Mouse (Mus musculus) intestine, embryonic 14.5 days (tissue): ENCODE measurements around the gene Notch2. TPM values are rescaled to one million over a fixed set of nuclear protein-coding genes. Genes with fewer than 3 reads are reported as not detected.

Source experiments
- ATAC-seq: fragments of 200-750 bp; cut with Nextera tagmentation; replicated peaks from 2 replicates; pipeline ENCODE4 v1.8.0; 2017; ENCODE audit warnings: low read depth, moderate number of reproducible peaks, moderate TSS enrichment, moderate library complexity; ENCODE audit not compliant: low FRiP score, low TSS enrichment
- DNase-seq: peaks from one replicate; pipeline ENCODE4 v3.0.0-alpha.2; 2018; ENCODE audit warnings: low spot score
- H3K27ac ChIP-seq: fragments of 300-500 bp; sonication (generic); 2 replicates; pipeline ENCODE4 v1.5.1; 2014; ENCODE audit warnings: low read depth, mild to moderate bottlenecking, control low read depth
- H3K27me3 ChIP-seq: fragments of 300-500 bp; sonication (generic); replicated peaks from 2 replicates; pipeline ENCODE4 v1.6.1; 2014; ENCODE audit warnings: low read length, control low read depth; ENCODE audit not compliant: control insufficient read depth, insufficient read depth
- H3K36me3 ChIP-seq: fragments of 300-500 bp; sonication (generic); 2 replicates; pipeline ENCODE4 v1.6.1; 2014; ENCODE audit warnings: low read length, control low read depth; ENCODE audit not compliant: control insufficient read depth, insufficient read depth
- H3K4me1 ChIP-seq: fragments of 300-500 bp; sonication (generic); replicated peaks from 2 replicates; pipeline ENCODE4 v1.6.1; 2014; ENCODE audit warnings: low read length, control low read depth, mixed read lengths; ENCODE audit not compliant: control insufficient read depth, insufficient read depth
- H3K4me2 ChIP-seq: fragments of 300-500 bp; sonication (generic); 2 replicates; pipeline ENCODE4 v1.6.1; 2014; ENCODE audit warnings: low read length
- H3K4me3 ChIP-seq: fragments of 300-500 bp; sonication (generic); 2 replicates; pipeline ENCODE4 v1.5.1; 2014; ENCODE audit warnings: low read depth, low read length, control low read depth, mixed read lengths
- H3K9ac ChIP-seq: fragments of 300-500 bp; sonication (generic); 2 replicates; pipeline ENCODE4 v1.6.1; 2014; ENCODE audit warnings: mild to moderate bottlenecking, low read length
- H3K9me3 ChIP-seq: fragments of 300-500 bp; sonication (generic); 2 replicates; pipeline ENCODE4 v1.6.1; 2016; ENCODE audit warnings: low read length, control low read depth; ENCODE audit not compliant: control insufficient read depth
- WGBS: fragments of 180-500 bp; shearing (Covaris S2); extraction: QIAGEN DNeasy Blood & Tissue Kit; methylation state at CpG from one replicate; pipeline ENCODE4 v1.1.7; 2014; 5-methylcytosine and 5-hydroxymethylcytosine counted together
- polyA plus RNA-seq: library from polyadenylated mRNA; unstranded; fragments of >200 nt; fragmentation: Nextera tagmentation; extraction: Ambion mirVana; gene quantifications from 2 replicates; pipeline ENCODE4 v1.2.1, GENCODE M21; 2014

The Notch2 gene
- polyA plus RNA-seq, 1 experiment from 2014 or later = 30.0 TPM

DNA sequence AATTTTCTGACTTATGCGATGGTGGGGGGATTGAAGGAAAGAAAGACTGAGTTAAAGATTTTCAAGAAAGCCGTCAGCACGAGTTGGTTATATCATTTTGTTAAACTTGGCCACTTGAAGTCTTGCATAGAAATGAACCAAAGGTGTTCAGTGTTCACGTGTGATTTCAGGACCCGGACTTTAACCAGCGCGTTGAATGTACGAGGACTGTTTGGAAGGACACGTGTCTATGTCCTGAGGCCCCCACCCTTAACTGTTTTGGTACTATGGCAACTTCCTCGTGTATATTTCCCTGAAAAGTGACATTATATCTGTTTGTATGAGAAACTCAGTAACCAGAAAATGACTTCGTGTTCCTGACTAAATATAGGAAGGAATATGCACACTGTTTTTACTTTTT is 136.6 kb downstream of the Notch2 start:
- Histone ChIP-seq H3K9me3 (no peaks in the 10 kb centered on the region), H3K27me3 (no peaks in the 10 kb centered on the region), H3K4me2 (no peak overlapping the region), H3K9ac (no peak overlapping the region), H3K4me3 (no peak overlapping the region), H3K36me3 (peaks cover 54% of the 10 kb centered on the region), H3K4me1 (no peaks in the 10 kb centered on the region), H3K27ac (no peak overlapping the region)
- 95% methylated on average over 11 of the region's 11 CpGs for WGBS
- ATAC-seq (no peak), DNase-seq (no peak)

DNA sequence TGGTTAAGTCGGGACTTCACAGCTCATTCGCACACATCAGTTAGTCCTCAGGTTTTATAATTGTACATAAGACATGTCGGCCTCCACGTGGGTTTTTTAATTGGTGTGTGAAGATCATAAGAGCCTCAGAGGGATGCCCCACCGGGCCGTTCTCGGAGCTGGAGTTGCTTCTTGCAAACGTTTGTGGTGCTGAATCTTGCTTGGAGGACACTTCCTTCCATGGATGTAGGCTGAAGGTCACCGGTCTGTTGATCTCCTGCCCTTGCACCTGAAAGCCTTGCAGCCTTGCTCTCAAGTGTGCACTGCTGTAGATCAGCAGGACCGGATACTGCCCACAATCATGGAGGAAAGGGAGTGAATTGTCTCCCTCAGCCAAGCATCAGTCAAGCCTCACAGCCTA is 137.7 kb downstream of the Notch2 start:
- 87% methylated on average over 10 of the region's 10 CpGs for WGBS
- ATAC-seq = no peak

DNA sequence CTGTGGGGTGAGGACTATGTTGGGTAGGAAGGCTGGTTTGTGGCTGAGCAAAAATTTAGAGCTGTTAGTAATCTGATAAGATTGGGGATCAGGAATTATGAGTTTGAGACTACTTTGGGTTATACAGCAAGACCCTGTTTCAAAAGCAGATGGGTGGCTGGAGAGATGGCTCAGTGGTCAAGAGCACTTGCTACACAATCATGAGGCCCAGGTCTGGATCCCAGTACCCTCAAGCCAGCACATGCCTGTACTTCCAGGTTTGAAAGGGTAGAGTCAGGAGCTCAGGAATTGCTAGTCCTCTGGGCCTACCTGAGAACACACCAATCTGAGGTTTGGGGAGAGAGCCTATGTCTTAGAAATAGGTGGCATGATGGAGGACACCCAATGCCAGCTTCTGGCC is 140.1 kb downstream of the Notch2 start:
- DNase-seq (no peak), ATAC-seq (no peak)
- Histone ChIP-seq H3K4me2 (no peak overlapping the region), H3K4me3 (no peak overlapping the region), H3K27me3 (no peaks in the 10 kb centered on the region), H3K9me3 (no peaks in the 10 kb centered on the region), H3K9ac (no peak overlapping the region), H3K4me1 (no peaks in the 10 kb centered on the region), H3K36me3 (peaks cover 18% of the 10 kb centered on the region), H3K27ac (no peak overlapping the region)

More for the DNA sequence above, 137.7 kb downstream of the Notch2 start:
- Histone ChIP-seq H3K9ac (no peak overlapping the region), H3K4me3 (no peak overlapping the region), H3K27ac (no peak overlapping the region), H3K4me2 (no peak overlapping the region), H3K4me1 (no peaks in the 10 kb centered on the region), H3K36me3 (peaks cover 43% of the 10 kb centered on the region), H3K9me3 (no peaks in the 10 kb centered on the region), H3K27me3 (no peaks in the 10 kb centered on the region)
- peak; percentile 42 for DNase-seq

DNA sequence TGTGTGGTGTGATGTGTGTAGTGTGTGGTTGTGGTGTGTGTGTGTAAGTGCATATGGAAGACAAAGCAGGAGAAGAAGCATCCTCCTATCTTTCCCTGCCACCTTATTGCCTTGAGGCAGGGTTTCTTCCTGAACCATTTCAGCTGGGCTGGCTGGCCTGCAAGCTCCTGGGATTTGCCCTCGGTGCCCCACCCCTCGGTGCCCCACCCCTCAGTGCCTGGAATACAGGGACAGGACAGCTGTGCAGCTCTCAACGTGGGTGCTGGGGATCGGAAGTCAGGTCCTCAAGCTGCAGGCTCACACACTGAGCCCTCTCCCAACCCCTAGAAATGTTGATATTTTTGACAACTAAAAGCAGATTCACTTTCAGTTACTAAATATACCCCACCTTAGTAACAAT is 142.8 kb downstream of the Notch2 start:
- Histone ChIP-seq H3K9me3 (no peaks in the 10 kb centered on the region), H3K36me3 (no peaks in the 10 kb centered on the region), H3K4me1 (no peaks in the 10 kb centered on the region), H3K4me2 (no peak overlapping the region), H3K9ac (no peak overlapping the region), H3K27ac (no peak overlapping the region), H3K27me3 (no peaks in the 10 kb centered on the region), H3K4me3 (no peak overlapping the region)
- DNase-seq (peak; percentile 47), ATAC-seq (no peak)
- WGBS = 24% methylated on average over 4 of the region's 4 CpGs

DNA sequence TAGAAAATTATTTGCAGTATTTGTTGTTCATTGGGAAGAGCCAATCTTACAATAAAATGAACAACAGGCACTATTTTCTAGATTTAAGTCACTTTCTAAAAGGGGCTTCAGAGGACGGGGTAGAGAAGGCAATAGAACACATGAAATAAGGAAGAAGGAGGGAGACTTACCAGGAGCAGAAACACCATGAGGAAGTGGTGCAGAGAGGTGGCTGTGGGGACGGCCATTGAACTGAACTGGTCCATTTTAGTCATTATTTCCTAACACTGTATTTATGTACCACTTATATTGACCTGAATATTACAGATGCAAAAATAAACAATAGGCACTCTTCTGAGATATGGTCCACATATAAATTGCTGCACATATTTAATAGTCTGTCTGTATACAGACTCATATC is 143.7 kb downstream of the Notch2 start:
- Histone ChIP-seq H3K27me3 (no peaks in the 10 kb centered on the region), H3K9ac (no peak overlapping the region), H3K4me3 (no peak overlapping the region), H3K4me1 (no peaks in the 10 kb centered on the region), H3K4me2 (no peak overlapping the region), H3K9me3 (no peaks in the 10 kb centered on the region), H3K36me3 (no peaks in the 10 kb centered on the region), H3K27ac (no peak overlapping the region)
- ATAC-seq (no peak), DNase-seq (no peak)
- 74% methylated on average over 2 of the region's 2 CpGs for WGBS

DNA sequence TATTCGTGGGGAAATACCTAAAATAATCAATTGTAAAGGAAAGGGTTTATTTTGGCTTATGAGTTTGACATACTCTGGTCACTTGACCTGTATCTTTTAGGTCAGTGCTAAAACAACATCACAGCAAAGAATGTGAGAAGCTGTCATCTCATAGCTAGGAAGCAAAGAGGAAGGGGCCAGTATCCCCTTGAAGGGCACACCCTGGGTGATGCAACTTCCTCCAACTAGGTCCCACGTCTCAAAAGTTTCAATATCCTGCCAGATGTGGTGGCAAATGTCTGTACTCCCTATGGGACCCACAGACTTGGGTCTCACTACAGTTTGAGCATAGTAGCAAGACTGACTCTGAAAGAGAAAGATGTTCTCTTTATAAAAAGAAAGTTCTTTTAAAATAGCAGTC is 144.3 kb downstream of the Notch2 start:
- no peak overlapping the region for H3K27ac ChIP-seq
- DNase-seq = no peak
- H3K4me2 ChIP-seq = no peak overlapping the region
- H3K4me1 ChIP-seq = no peaks in the 10 kb centered on the region
- no peaks in the 10 kb centered on the region for H3K27me3 ChIP-seq
- no peak overlapping the region for H3K9ac ChIP-seq
- no peak for ATAC-seq
- 59% methylated on average over 2 of the region's 2 CpGs for WGBS
- no peaks in the 10 kb centered on the region for H3K9me3 ChIP-seq
- no peaks in the 10 kb centered on the region for H3K36me3 ChIP-seq
- no peak overlapping the region for H3K4me3 ChIP-seq

DNA sequence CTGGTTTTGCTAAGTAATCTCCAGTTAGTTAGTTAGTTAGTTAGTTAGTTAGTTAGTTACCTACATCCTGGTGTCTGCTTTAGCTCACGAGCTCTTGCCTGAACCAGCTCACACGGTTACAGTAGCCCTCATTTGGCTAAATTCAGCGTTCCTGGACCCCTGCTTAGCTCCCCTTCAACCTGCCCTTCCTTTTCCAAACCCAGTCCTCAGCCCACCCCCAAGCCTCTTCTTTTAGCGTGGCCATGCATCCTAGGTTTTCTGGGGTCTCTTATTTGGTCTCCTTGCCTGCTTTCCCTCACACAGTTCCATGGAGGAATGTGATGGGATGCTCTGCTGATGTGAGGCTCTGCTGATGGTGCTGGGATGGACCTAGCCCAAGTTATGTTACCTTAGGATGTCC is 145.3 kb downstream of the Notch2 start:
- Histone ChIP-seq H3K27ac (no peak overlapping the region), H3K4me3 (no peak overlapping the region), H3K4me1 (no peaks in the 10 kb centered on the region), H3K9ac (no peak overlapping the region), H3K9me3 (no peaks in the 10 kb centered on the region), H3K4me2 (no peak overlapping the region), H3K27me3 (no peaks in the 10 kb centered on the region), H3K36me3 (no peaks in the 10 kb centered on the region)
- no peak for ATAC-seq
- no peak for DNase-seq
- WGBS = 75% methylated on average over 4 of the region's 4 CpGs

DNA sequence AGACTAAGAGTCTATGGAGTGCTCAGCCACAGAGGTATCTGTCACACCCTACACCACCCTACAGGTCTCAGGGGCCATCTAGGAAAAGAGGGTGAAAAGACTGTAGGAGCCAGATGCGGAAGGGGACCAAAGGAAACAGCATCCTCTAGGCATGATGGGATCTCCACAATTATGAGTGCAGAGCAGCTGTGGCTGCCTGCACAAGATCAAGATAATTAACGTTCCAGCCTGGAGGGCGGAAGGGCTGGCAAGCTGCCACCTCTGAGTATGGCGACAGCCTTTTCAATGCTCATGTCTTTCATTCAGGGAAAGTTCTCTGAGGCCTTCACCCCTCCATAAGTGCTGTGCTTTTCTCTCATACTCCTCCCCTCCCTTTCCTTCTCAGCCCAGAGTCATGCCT is 146.0 kb downstream of the Notch2 start:
- WGBS = 29% methylated on average over 4 of the region's 4 CpGs
- Histone ChIP-seq H3K27ac (no peak overlapping the region), H3K36me3 (no peaks in the 10 kb centered on the region), H3K27me3 (no peaks in the 10 kb centered on the region), H3K4me3 (no peak overlapping the region), H3K9ac (no peak overlapping the region), H3K4me1 (no peaks in the 10 kb centered on the region), H3K4me2 (no peak overlapping the region), H3K9me3 (no peaks in the 10 kb centered on the region)
- ATAC-seq = no peak
- DNase-seq = no peak

DNA sequence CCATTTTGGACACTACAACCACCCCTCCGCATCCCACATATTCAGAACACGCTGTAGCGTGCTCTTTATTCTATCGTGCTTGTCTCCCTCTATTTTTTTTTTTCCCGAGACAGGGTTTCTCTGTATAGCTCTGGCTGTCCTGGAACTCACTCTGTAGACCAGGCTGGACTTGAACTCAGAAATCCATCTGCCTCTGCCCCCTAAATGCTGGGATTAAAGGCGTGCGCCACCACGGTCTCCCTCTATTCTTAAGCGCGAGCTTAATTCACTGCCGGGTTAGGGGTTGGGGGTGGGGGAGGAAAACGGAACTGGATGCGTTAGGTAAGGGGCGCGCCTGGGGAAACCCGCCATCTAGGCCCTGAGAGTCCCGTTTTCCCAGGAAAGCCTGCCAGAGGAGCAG is 147.0 kb downstream of the Notch2 start, which contains the start of gene Adam30:
Gene Adam30 (plus strand): TSS at position 301 of the 400 bp plus-strand sequence.
- Histone ChIP-seq H3K27ac (no peak within 1 kb of the TSS), H3K9me3 (no peaks in the 10 kb centered on the region), H3K9ac (no peak within 1 kb of the TSS), H3K36me3 (no peaks in the 10 kb centered on the region), H3K4me2 (no peak within 1 kb of the TSS), H3K4me1 (no peaks in the 10 kb centered on the region), H3K27me3 (no peaks in the 10 kb centered on the region), H3K4me3 (no peak within 1 kb of the TSS)
- no peak for ATAC-seq
- DNase-seq = no peak
- 85% methylated on average over 17 of the region's 17 CpGs for WGBS
